Mouse (Mus musculus) spleen, adult 2 months (tissue): Measurements from ENCODE around the gene Kcnq5.

Source experiments
- CTCF ChIP-seq: fragments of 200-500 bp; IDR thresholded peaks from 2 replicates; pipeline ENCODE4 v1.5.1; 2011; ENCODE audit warnings: mild to moderate bottlenecking, inconsistent platforms; ENCODE audit not compliant: insufficient read depth, insufficient read length, insufficient replicate concordance; ENCODE audit errors: extremely low read depth
- POLR2A ChIP-seq: fragments of 200-500 bp; IDR thresholded peaks from 2 replicates; pipeline ENCODE4 v1.6.1; 2011; ENCODE audit warnings: low read depth, low read length, inconsistent platforms

DNA sequence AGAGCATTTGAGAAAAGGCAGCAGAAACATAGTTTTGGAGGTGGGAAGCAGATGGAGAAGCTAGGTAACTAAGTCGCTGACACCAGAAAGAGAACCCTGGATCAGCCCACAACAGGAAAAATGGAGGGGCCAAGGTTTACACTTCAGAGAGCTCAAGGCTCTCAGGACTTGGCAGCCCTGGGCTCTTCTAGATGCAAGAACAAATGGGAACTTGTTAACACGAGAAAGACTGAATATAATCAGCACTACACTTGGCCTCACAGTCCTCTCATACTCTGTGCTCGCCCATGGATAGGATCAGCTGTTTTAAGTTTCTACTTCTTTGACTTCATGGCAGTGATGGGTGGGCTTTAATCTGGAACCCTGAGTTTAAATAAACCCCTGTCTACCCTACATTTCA, 526.9 kb downstream of the Kcnq5 start:
- no peak for TF ChIP-seq CTCF
- no peak for TF ChIP-seq POLR2A
